Mouse (Mus musculus) embryonic stem cell, embryonic (primary cell): ENCODE measurements around the gene Cers2.

Source experiments
- CTCF ChIA-PET, 4 experiments: fragments of 300-600 bp in 2 of 4; fragments of 350-600 bp in 2 of 4; sonication (Branson Sonifier 250); formaldehyde crosslinking; loops; one replicate each; lab custom pipeline; 2022; ENCODE audit warnings: inconsistent platforms in 2 of 4; lab: Charles Lee
- POLR2A ChIA-PET, 4 experiments: fragments of 300-600 bp in 2 of 4; fragments of 350-600 bp in 2 of 4; sonication (Branson Sonifier 250); formaldehyde crosslinking; loops; one replicate each; lab custom pipeline; 2022; ENCODE audit warnings: antibody characterized with exemption in 4 of 4, inconsistent platforms in 1 of 4; lab: Charles Lee

Cers2 gene

DNA sequence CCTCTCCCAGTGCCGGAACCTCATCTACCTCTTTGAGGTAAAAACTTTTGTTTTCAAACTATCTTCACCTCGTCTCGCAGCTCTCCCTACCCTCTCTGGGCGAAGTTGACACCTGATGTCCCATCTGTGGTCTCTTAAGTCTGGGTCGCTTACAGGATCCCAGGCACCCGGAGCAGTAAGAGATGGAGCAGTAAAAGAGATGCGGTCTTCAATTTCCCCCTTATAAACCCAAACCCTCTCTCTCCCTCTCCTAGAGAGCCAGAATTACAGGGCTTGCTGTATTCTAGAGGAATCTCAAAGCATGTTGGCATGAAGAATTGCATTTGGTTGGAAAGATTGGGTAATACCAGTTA, 31.0 kb upstream of the Cers2 start:
- ChIA-PET CTCF (interaction anchor here in 3 of 4 experiments (0.6 to 1.9 kb wide), 4 partner anchors 27 to 67 kb away, joined by 3 to 7 read pairs (median 3); no protein-coding TSS in a partner anchor), POLR2A (interaction anchor here in 3 of 4 experiments (0.6 to 6.6 kb wide), 17 partner anchors 8 to 173 kb away, joined by 4 to 51 read pairs (median 6); partner anchors contain the start of genes Gabpb2 (in 2 of the 3), Vps72 (in 2 of the 3), Cdc42se1 (in 1 of the 3) and Gm128 (in 1 of the 3))

DNA sequence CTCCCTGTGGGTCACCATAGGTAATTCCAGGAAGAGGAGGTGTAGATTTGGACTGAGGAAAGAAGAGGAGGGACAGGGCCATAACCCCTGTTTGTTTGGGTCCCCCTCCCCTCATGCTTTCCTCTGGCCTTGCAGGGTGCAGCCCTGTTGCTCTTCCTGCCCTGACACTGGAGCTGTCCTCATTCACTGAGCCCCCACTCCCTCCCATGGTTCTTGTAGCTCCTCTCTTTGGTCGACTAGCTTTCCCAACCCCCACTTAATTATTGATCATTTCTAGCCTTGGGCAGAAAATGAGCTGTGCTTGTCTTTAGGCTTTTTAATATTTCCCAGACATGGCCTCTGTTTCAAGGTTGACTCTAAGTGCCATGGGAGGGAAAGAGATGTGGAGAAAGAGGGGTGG, 30.5 kb upstream of the Cers2 start:
- ChIA-PET CTCF (interaction anchor here in 1 of 4 experiments (1.9 kb wide), 1 partner anchor 27 kb away, joined by 7 read pairs; no protein-coding TSS in a partner anchor), POLR2A (interaction anchor here in 3 of 4 experiments (0.6 to 6.6 kb wide), 12 partner anchors 8 to 173 kb away, joined by 3 to 51 read pairs (median 8); partner anchors contain the start of genes Cdc42se1 (in 1 of the 3), Gabpb2 (in 1 of the 3), Gm128 (in 1 of the 3) and Mllt11 (in 1 of the 3))

DNA sequence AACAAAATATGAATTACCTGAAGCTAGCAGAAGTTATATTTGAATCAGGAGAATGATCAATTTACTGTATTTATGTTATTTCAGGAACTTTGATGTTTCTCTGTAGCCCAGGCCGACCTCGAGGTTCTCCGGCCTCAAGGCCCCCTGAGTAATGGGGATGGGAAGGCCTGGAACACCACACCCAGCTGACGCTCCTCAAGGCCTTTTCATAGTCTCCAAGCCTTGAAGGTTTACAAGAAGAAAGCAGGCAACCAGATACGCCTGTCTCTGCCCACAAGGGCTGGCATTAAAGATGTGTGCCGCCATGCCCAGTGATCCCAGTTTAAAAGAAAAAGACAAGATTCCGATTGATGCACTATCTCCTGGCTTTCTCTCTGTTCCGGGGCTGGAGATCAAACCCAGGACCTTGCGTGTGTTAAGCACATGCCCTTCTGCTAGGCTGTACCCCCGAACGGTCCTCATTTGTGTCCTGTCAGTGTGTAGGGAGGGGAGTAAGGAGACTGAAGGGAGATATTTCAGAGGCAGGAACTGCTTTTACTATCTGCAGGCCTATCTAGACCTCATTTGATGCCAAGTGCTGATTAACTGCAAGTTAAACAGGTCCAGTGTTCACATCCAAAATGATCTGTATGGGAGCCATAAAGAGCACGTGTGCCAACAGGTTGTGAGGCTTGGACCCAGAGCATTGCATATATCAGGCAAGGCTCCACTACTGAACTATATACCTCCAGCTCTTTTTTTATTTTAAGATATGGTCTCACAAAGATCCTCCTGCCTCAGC, 29.9 kb upstream of the Cers2 start:
- CTCF ChIA-PET: interaction anchor here in 2 of 4 experiments (1.0 to 1.9 kb wide), 2 partner anchors 11 to 26 kb away, joined by 4 to 7 read pairs; no protein-coding TSS in a partner anchor

DNA sequence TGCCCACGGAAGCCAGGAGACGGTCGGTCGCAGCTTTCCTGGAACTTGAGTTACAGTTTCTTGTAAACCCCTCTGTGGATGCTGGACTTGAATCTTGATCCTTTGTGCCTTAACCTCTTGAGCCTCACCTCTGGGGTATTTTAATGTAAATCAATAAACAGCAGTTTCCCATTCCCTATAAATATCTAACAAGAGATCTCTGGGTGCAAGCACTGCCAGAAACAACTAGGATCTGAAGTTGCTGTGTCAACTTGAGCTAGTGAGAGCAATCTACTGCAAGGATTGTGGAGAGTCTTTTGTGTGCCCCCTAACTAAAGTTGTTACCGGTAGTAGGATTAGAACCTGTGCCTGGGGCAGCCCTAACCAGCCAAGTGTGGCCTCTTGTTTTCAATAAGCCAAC, 29.2 kb upstream of the Cers2 start:
- CTCF ChIA-PET: interaction anchor here in 2 of 4 experiments (0.7 to 1.0 kb wide), 2 partner anchors 10 to 87 kb away, joined by 4 to 7 read pairs; no protein-coding TSS in a partner anchor
- POLR2A ChIA-PET: interaction anchor here (0.6 to 6.6 kb wide), 17 partner anchors 9 to 665 kb away, joined by 3 to 51 read pairs (median 4); partner anchors contain the start of genes Cers2 (in 2 of the 4), Cdc42se1 (in 1 of the 4), Gabpb2 (in 1 of the 4) and Mllt11 (in 1 of the 4)

More for the DNA sequence above, 29.9 kb upstream of the Cers2 start:
- POLR2A ChIA-PET: interaction anchor here in 3 of 4 experiments (1.0 to 6.6 kb wide), 16 partner anchors 9 to 392 kb away, joined by 3 to 51 read pairs (median 6); partner anchors contain the start of genes Cers2 (in 2 of the 3), Cdc42se1 (in 1 of the 3), Gabpb2 (in 1 of the 3) and Gm128 (in 1 of the 3)

DNA sequence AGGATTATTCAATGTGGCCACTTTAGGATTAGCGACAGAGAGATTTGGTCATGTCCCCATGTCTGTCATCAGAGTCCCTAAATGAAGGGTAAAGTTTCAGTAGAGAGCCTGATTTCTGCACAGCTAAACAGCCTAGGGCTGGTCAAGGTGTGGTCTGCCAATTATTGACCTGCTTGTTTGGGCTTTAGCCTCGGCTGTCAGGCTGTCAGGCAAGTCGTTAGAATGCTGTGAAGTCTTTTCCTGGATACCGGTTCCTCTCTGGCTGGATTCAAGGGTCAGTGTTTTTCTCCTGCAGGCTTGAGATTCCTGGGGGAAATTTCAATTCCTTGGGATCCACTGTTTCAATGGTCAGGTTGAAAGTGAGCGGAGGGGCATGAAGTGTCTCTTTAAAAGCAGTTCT, 28.6 kb upstream of the Cers2 start:
- ChIA-PET CTCF (interaction anchor here (0.5 to 1.1 kb wide), 5 partner anchors 9 to 228 kb away, joined by 3 to 7 read pairs (median 4); partner anchors contain the start of gene Gabpb2 (in 1 of the 4)), POLR2A (interaction anchor here (0.6 to 6.6 kb wide), 17 partner anchors 9 to 585 kb away, joined by 3 to 36 read pairs (median 4); partner anchors contain the start of genes Cers2 (in 1 of the 4), Gabpb2 (in 1 of the 4) and Mrps21 (in 1 of the 4))

DNA sequence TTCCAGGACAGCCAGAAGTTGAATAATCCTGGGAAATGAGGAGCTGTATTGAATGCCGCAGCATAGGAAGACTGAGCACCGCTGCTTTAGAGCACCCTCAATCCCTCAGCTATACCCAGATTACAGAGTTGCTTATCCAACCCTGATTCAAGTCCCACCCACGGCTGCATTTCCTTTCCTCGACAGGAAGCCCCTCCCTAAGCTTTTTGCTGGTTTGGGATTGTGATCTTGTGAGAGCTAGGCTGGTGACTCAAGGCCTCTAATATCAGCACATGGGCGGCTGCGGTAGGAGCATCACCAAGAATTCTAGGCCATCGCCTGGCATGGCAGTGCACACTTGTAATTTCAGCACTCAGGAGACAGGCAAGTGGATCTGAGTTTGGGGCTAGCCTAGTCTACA, 28.1 kb upstream of the Cers2 start:
- ChIA-PET CTCF (interaction anchor here in 2 of 4 experiments (0.9 to 1.1 kb wide), 2 partner anchors 24 to 69 kb away, joined by 3 read pairs; partner anchors contain the start of gene Gabpb2 (in 1 of the 2)), POLR2A (interaction anchor here in 3 of 4 experiments (0.6 to 6.6 kb wide), 16 partner anchors 8 to 596 kb away, joined by 3 to 36 read pairs (median 4); partner anchors contain the start of genes Cers2 (in 1 of the 3), Ciart (in 1 of the 3) and Gabpb2 (in 1 of the 3))

DNA sequence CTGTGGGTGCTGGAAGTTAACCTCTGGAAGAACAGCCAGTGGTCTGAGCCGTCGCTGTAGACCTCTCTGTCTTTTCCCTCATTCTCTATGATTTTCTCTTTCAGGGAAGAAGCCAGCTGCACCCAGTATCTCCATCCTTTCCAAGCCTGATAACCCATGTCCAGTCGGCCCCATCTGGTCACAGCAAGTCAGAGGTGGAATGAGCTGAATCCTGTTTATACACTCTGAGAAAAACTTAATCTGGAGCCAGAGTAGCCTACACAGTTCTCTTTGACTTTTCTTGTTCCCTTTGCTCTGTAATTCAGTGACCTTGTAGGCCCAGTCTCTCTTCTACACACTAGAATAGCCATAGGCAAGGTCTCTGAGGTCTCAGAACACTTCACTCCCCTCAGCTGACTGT, 27.1 kb upstream of the Cers2 start:
- ChIA-PET POLR2A (interaction anchor here in 3 of 4 experiments (0.6 to 6.6 kb wide), 9 partner anchors 9 to 111 kb away, joined by 3 to 36 read pairs (median 3); partner anchors contain the start of genes Anxa9 (in 1 of the 3) and Gabpb2 (in 1 of the 3)), CTCF (interaction anchor here in 1 of 4 experiments (1.2 kb wide), 1 partner anchor 23 kb away, joined by 4 read pairs; no protein-coding TSS in a partner anchor)

DNA sequence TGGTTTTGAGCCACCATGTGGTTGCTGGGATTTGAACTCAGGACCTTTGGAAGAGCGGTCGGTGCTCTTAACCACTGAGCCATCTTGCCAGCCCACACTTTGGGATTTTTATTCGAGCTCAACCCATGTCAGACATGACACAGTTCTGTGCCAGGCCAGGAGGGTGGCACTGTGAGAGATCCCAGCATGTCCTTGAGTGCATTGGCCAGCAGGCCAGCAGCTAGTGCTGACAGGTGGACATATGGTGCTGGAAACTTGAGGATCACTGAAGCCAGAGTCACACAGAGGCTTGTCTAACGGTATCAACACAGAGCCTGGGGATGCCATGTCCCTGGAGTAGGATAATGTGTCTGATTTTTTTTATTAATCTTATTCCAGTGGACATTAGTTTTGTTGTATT, 25.2 kb upstream of the Cers2 start:
- POLR2A ChIA-PET: interaction anchor here in 2 of 4 experiments (0.5 to 6.6 kb wide), 10 partner anchors 8 to 386 kb away, joined by 3 to 36 read pairs (median 4); partner anchors contain the start of genes Prune1 (in 2 of the 2), Mindy1 (in 1 of the 2) and Mllt11 (in 1 of the 2)
- CTCF ChIA-PET: interaction anchor here in 3 of 4 experiments (0.5 to 2.0 kb wide), 4 partner anchors 7 to 76 kb away, joined by 3 to 7 read pairs (median 6); partner anchors contain the start of gene Prune1 (in 1 of the 3)

DNA sequence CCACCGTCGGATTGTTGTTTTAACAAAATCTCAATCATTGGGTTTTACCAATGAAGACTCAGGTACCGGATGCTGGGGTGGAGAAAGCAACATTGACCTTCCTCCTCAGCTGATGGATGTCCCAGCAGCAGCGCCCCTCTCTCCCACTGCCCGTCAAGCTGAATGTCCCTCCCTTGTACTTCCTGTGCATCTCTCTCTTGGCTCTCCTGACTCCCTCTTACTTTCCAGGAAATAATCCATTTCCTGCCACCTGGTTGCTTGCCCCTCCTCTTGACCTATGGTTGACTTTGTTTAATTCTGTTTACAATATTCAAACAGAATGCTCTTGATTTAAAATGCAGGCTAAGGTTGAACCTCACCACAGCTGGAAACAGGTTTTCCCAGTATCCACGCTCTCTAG, 24.4 kb upstream of the Cers2 start:
- ChIA-PET CTCF (interaction anchor here in 3 of 4 experiments (1.4 to 2.0 kb wide), 4 partner anchors 8 to 21 kb away, joined by 3 to 7 read pairs (median 5); partner anchors contain the start of gene Prune1 (in 2 of the 3)), POLR2A (interaction anchor here in 3 of 4 experiments (0.5 to 6.6 kb wide), 30 partner anchors 8 to 385 kb away, joined by 3 to 36 read pairs (median 4); partner anchors contain the start of genes Mindy1 (in 3 of the 3), Prune1 (in 3 of the 3), Anxa9 (in 2 of the 3) and Arnt (in 1 of the 3))

DNA sequence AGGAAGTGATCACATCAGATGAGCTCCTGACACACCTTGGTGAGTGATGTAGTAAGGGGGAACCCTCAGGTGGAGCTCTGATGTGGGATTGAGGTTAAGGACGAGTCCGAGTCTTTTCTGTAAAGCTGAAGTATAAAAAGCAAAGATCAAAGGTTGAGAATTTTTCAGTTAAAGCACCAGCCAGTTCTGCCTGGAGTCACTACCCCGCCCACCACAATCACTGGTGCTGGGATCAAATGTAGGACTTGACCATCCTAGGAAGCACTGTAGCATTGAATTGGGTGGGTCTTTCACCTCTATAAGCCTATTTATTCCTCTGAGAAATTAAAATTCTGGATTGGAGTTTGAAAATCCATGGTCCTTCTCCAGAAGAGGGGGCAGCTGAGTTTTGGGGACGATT, 23.6 kb upstream of the Cers2 start:
- POLR2A ChIA-PET: interaction anchor here in 3 of 4 experiments (0.7 to 2.5 kb wide), 27 partner anchors 9 to 660 kb away, joined by 3 to 13 read pairs (median 4); partner anchors contain the start of genes Mindy1 (in 3 of the 3), Prune1 (in 3 of the 3), Anxa9 (in 2 of the 3) and Arnt (in 1 of the 3)

DNA sequence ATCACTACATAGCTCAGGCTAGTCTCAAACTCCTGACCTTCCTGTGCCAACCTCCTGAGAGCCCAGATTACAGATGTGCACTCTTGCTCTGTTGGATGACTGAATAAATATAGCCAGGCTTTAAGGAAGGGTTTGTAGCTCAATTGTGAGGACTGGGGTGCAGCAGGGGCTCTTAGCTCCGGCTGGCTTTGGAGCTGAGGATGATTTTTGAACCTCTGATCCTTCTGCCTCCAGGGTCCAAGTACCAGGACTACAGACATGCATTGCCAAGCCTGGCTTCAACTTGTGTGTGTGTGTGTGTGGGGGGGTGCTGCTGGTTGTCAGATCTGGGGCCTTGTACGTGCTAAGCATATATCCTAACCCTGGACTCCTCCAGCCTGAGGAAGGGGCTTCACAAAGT, 21.7 kb upstream of the Cers2 start:
- CTCF ChIA-PET: interaction anchor here (0.6 to 1.2 kb wide), 6 partner anchors 10 to 76 kb away, joined by 3 to 7 read pairs (median 3); no protein-coding TSS in a partner anchor
- POLR2A ChIA-PET: interaction anchor here in 3 of 4 experiments (0.6 to 4.1 kb wide), 14 partner anchors 8 to 742 kb away, joined by 3 to 26 read pairs (median 3); partner anchors contain the start of genes Anxa9 (in 2 of the 3), Arnt (in 1 of the 3), Mindy1 (in 1 of the 3) and Prune1 (in 1 of the 3)

More for the DNA sequence above, 23.6 kb upstream of the Cers2 start:
- CTCF ChIA-PET: interaction anchor here in 3 of 4 experiments (0.7 to 2.0 kb wide), 5 partner anchors 9 to 290 kb away, joined by 3 to 7 read pairs (median 3); partner anchors contain the start of gene Prune1 (in 2 of the 3)

DNA sequence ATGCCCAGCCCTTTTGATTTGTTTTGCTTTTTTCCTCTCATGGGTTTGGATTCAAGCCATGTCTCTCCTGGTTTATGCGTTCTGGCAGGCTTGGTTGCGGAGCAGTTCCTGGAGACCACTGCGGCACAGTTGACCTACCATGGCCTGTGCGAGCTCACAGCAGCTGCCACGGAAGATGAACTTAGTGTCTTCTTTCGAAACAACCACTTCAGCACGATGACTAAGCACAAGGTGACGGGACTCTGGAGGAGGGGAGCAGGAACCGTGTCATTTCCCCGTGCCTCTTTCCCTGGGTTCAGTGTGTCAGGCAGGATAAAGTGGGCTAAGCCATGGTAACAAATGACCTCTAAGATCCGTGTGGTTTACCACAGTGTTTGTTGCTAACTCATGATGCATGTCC, 21.1 kb upstream of the Cers2 start:
- ChIA-PET POLR2A (interaction anchor here in 3 of 4 experiments (1.0 to 4.1 kb wide), 9 partner anchors 8 to 140 kb away, joined by 3 to 26 read pairs (median 7); partner anchors contain the start of genes Anxa9 (in 1 of the 3), Arnt (in 1 of the 3), Cers2 (in 1 of the 3) and Prune1 (in 1 of the 3)), CTCF (interaction anchor here in 2 of 4 experiments (0.6 to 1.2 kb wide), 6 partner anchors 10 to 76 kb away, joined by 3 to 4 read pairs (median 3); no protein-coding TSS in a partner anchor)

DNA sequence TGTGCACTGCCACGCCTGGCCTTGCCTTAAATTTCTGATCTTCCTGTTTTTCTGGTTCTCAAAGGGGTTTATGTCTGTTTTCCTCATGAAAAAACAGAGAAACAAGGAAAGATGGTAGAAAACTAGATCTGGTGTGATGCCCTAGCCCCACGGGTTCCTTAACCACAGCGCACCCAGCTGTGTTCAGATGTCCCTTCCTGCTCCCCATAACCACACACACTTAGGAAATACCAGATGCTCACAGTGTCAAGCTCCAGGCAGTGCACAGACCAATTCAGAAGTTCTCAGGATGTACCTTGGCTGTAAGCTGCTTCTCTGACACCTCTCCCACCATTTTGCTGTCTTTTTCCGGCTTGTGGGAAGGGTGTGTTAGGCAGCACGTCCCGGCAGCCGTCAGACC, 20.3 kb upstream of the Cers2 start:
- CTCF ChIA-PET: interaction anchor here in 3 of 4 experiments (0.5 to 2.0 kb wide), 9 partner anchors 9 to 881 kb away, joined by 3 to 5 read pairs (median 3); partner anchors contain the start of genes Anxa9 (in 1 of the 3), Mindy1 (in 1 of the 3), Prune1 (in 1 of the 3) and Tnfaip8l2 (in 1 of the 3)
- POLR2A ChIA-PET: interaction anchor here in 3 of 4 experiments (0.5 to 4.1 kb wide), 19 partner anchors 8 to 184 kb away, joined by 3 to 26 read pairs (median 5); partner anchors contain the start of genes Cers2 (in 2 of the 3), Anxa9 (in 1 of the 3), Cdc42se1 (in 1 of the 3) and Prune1 (in 1 of the 3)

DNA sequence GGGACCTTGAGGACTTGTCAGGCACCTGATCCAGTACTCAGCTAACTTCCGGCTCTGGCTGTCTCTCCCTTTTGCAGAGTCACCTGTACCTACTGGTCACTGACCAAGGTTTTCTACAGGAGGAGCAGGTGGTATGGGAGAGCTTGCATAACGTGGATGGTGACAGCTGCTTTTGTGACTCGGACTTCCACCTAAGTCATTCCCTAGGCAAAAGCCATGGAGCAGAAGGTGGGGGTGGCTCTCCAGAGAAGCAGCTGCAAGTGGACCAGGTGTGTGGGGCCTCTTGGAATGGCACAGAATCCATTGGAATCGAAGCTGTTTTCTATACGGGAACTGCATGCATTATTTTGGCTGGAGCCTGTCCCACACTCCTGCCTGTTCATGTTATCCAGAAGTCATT, 19.9 kb upstream of the Cers2 start:
- POLR2A ChIA-PET: interaction anchor here in 3 of 4 experiments (0.5 to 4.1 kb wide), 24 partner anchors 8 to 380 kb away, joined by 3 to 26 read pairs (median 4); partner anchors contain the start of genes Cers2 (in 3 of the 3), Anxa9 (in 1 of the 3), Cdc42se1 (in 1 of the 3) and Prune1 (in 1 of the 3)
- CTCF ChIA-PET: interaction anchor here in 3 of 4 experiments (0.5 to 2.0 kb wide), 9 partner anchors 9 to 880 kb away, joined by 3 to 6 read pairs (median 3); partner anchors contain the start of genes Anxa9 (in 1 of the 3), Mindy1 (in 1 of the 3), Prune1 (in 1 of the 3) and Tnfaip8l2 (in 1 of the 3)

DNA sequence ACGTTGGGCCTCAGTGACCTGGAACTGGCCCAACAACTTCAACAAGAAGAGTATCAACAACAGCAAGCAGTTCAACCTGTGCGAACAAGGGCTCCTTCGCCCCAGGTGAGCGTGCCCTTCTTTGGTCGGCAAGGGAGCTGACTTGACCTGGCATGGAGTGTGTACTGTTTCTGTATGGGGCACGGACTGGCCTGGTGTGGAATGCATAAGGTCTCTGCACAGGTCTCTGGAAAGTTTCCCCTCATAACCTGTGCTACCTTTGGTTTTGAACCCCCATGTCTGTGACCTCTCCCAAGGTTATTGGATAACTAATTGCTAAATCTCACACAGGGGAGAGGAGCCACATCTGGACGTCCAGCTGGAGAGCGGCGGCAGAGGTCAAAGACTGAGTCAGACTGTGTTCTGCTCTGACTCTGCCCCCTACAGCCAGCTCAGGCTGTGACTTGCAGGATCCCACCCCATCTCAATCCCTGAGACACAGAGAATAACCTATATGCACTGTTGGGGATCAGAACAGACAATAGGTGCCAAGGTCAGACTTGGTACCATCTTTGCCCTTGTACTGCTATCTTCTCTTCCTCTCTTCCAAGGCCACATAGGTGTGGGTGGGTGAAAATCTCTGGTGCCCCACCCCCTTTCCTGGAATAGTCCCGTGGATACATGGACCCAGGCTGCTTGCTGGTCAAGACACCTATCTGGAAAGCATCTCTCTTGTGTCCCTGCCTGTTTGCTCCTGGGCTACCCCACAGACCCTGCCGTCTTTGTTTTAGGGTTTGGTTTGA, 19.1 kb upstream of the Cers2 start:
- CTCF ChIA-PET: interaction anchor here in 3 of 4 experiments (0.5 to 2.0 kb wide), 12 partner anchors 9 to 153 kb away, joined by 3 to 6 read pairs (median 3); partner anchors contain the start of genes Anxa9 (in 1 of the 3), Mindy1 (in 1 of the 3), Prune1 (in 1 of the 3) and Tnfaip8l2 (in 1 of the 3)

More for the DNA sequence above, 19.1 kb upstream of the Cers2 start:
- POLR2A ChIA-PET: interaction anchor here in 3 of 4 experiments (0.5 to 4.1 kb wide), 20 partner anchors 9 to 379 kb away, joined by 3 to 26 read pairs (median 4); partner anchors contain the start of genes Cers2 (in 3 of the 3), Anxa9 (in 1 of the 3), Cdc42se1 (in 1 of the 3) and Mindy1 (in 1 of the 3)
